Mouse (Mus musculus) embryonic facial prominence, embryonic 13.5 days (tissue): ENCODE measurements at regions not wholly inside any gene's neighbourhood (a gene's known extent, or its start where the extent isn't known, plus 50 kb on each side); places are given as distances from the start of the nearest gene placed in this dataset.

Experiments
- ATAC-seq: fragments of 200-750 bp; cut with Nextera tagmentation; 2 replicates; pipeline ENCODE4 v1.8.0; 2017; ENCODE audit warnings: low read depth; ENCODE audit not compliant: insufficient number of reproducible peaks, insufficient read depth, low FRiP score, low TSS enrichment
- H3K27ac ChIP-seq: fragments of 300-500 bp; sonication (generic); 2 replicates; pipeline ENCODE4 v1.5.1; 2015; ENCODE audit warnings: moderate library complexity, mild to moderate bottlenecking, inconsistent platforms
- H3K27me3 ChIP-seq: fragments of 300-500 bp; sonication (generic); 2 replicates; pipeline ENCODE4 v1.6.1; 2015; ENCODE audit warnings: mild to moderate bottlenecking, inconsistent platforms
- H3K36me3 ChIP-seq: fragments of 300-500 bp; sonication (generic); 2 replicates; pipeline ENCODE4 v1.6.1; 2015; ENCODE audit warnings: mild to moderate bottlenecking, inconsistent platforms
- H3K4me1 ChIP-seq: fragments of 300-500 bp; sonication (generic); 2 replicates; pipeline ENCODE4 v1.6.1; 2015; ENCODE audit warnings: inconsistent platforms
- H3K4me2 ChIP-seq: fragments of 300-500 bp; sonication (generic); 2 replicates; pipeline ENCODE4 v1.6.1; 2015; ENCODE audit warnings: moderate library complexity, mild to moderate bottlenecking, inconsistent platforms
- H3K4me3 ChIP-seq: fragments of 300-500 bp; sonication (generic); 2 replicates; pipeline ENCODE4 v1.5.1; 2015; ENCODE audit warnings: mild to moderate bottlenecking, inconsistent platforms
- H3K9ac ChIP-seq: fragments of 300-500 bp; sonication (generic); 2 replicates; pipeline ENCODE4 v1.6.1; 2015; ENCODE audit warnings: mild to moderate bottlenecking, inconsistent platforms
- H3K9me3 ChIP-seq: fragments of 300-500 bp; sonication (generic); 2 replicates; pipeline ENCODE4 v1.6.1; 2016; ENCODE audit warnings: inconsistent platforms
- WGBS: fragments of 180-500 bp; shearing (Covaris S2); methylation state at CpG from one replicate; pipeline ENCODE4 v1.1.7; 2015; ENCODE audit warnings: mixed read lengths; 5-methylcytosine and 5-hydroxymethylcytosine counted together

DNA sequence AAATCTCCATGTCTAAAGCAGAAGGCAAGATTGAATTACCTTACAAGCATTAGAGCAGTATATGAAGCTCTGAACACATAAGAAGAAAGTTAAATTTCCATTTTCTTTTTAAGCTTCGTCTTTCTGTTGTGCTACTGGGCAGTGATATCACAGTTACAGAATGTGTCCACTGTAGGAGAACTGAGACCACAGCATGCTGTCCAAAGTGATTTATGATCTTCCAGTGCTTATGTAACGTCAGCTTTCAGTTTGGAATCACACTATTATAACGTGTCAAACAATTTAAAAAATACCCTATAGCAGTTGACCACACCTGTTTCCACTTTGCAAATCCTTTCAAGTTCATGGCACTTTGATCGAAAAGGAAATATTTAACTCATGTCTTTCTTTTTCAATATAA lies 221.7 kb downstream of the Pros1 start:
- Histone ChIP-seq H3K9me3 (no peaks in the 10 kb centered on the region), H3K9ac (no peak overlapping the region), H3K36me3 (no peaks in the 10 kb centered on the region), H3K4me3 (no peak overlapping the region), H3K4me1 (no peaks in the 10 kb centered on the region), H3K27ac (no peak overlapping the region), H3K4me2 (no peak overlapping the region), H3K27me3 (no peaks in the 10 kb centered on the region)
- no peak for ATAC-seq
- WGBS = 31% methylated on average over 4 of the region's 4 CpGs

DNA sequence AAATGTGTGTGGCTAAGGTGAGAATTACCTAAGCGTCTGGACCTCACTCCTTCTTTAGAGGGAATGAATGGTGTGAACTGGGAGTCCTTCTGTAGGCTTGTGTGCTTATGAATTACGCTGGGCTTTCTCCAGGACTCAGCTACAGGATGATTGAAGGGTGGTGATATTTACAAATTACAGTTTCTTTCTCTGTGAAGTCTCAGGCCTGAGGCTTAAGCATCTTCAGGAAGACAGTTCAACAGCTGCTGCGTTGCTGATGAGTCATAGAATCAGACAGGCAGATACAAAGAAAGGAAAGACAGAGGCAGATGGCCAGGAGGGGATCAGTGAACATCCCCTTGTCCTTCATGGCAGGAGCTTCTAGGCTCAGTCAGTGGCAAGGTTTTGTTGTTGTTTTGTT lies 227.3 kb downstream of the Pros1 start:
- no peaks in the 10 kb centered on the region for H3K9me3 ChIP-seq
- H3K27me3 ChIP-seq = no peaks in the 10 kb centered on the region
- WGBS = 50% methylated on average over 3 of the region's 3 CpGs
- ATAC-seq = no peak
- no peaks in the 10 kb centered on the region for H3K36me3 ChIP-seq
- no peak overlapping the region for H3K4me2 ChIP-seq
- H3K27ac ChIP-seq = no peak overlapping the region
- no peak overlapping the region for H3K9ac ChIP-seq
- no peak overlapping the region for H3K4me3 ChIP-seq
- no peaks in the 10 kb centered on the region for H3K4me1 ChIP-seq

DNA sequence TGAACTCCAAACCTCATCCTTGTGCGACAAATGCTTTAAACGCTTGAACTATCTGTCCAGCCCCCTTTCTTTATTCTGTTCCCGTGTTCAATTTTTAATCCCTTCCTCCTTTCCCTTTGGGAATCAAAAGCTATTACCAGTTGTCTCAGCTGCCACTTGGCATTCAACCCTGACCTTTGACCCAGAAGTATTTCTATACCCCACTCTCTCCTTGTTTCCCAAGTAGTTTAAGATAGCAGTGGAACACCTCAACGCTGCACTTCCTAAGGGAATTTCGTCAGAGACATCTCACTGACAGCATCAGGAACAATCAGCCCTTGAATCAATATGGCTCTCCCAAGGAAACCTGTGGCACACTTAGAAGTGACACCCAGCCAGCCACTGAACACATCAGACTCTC lies 229.1 kb downstream of the Pros1 start:
- Histone ChIP-seq H3K4me1 (no peaks in the 10 kb centered on the region), H3K27ac (no peak overlapping the region), H3K9ac (no peak overlapping the region), H3K4me3 (no peak overlapping the region), H3K4me2 (no peak overlapping the region), H3K9me3 (no peaks in the 10 kb centered on the region), H3K36me3 (no peaks in the 10 kb centered on the region), H3K27me3 (no peaks in the 10 kb centered on the region)
- ATAC-seq = no peak
- 59% methylated on average over 5 of the region's 5 CpGs for WGBS

DNA sequence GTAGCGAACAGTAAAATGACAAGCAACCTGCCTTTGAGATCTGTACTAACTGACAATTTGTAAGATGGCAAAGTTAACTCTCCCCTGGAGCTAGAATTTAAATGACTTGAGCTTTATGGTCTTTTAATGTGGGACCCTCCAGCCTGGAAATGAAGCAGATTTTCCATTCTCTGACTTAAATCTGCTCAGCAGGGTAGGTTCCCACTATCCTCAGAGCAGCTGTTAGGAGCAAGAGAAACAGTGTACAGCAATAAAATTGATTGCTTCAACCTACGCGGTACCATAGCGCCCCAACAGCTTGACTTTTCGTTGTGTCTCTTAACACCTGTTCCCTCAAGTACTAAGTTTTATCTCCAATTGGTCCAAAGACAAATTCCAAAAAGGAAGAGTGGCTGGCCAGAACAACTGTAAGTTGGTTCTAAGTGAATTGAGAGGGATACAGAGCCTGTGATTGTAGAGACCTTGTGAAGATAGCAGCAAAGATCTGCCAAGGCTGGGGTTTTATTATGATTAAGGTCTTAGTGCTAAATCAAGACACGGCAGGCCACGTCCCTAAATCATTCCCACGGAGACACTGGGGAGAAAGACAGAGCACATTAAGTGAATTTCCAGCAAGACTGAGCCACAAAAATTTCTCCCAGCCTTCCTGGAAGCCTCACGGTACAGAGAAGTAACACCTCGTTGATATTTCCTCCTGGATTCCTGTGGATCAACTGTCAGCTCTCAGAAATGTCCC lies 230.1 kb downstream of the Pros1 start:
- ATAC-seq = no peak
- WGBS = 78% methylated on average over 10 of the region's 10 CpGs
- Histone ChIP-seq H3K27ac (no peak overlapping the region), H3K36me3 (no peaks in the 10 kb centered on the region), H3K4me2 (no peak overlapping the region), H3K9ac (no peak overlapping the region), H3K4me3 (no peak overlapping the region), H3K27me3 (no peaks in the 10 kb centered on the region), H3K9me3 (no peaks in the 10 kb centered on the region), H3K4me1 (no peaks in the 10 kb centered on the region)

DNA sequence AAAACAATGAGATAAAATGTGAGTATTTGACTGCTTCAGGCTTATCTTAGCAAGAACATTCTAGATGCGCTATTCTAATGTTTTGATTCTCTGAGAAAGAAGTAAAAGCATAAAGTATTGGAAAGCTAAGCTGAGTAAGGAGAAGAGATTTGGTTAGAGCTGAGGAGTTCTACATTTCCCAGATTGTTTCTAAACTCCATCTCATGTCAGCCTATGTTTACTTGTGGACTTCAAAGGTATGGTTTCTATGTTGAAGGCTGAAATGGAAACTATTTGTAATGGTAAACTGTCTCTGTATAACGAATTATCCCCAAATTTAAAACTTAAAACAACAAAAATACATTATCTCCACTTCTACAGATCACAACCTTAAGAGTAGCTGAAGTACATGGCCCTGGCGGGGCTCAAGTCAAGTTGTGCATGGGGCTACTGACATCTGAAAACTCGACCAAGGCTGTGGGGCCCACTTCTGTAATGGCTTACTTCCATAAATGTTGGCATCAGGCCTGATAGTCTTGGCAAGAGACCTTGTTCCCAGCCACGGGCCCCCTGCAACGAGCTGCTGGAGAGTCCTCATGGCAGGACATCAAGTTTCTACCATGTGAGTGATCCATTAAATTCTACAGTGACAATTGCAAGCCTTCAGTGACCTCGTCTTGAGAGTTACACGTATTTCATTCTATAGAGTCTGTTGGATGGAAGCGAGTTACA lies 232.1 kb downstream of the Pros1 start:
- H3K4me1 ChIP-seq = no peaks in the 10 kb centered on the region
- no peaks in the 10 kb centered on the region for H3K9me3 ChIP-seq
- H3K4me3 ChIP-seq = no peak overlapping the region
- H3K9ac ChIP-seq = no peak overlapping the region
- H3K36me3 ChIP-seq = no peaks in the 10 kb centered on the region
- no peak overlapping the region for H3K27ac ChIP-seq
- H3K4me2 ChIP-seq = no peak overlapping the region
- ATAC-seq = no peak
- 80% methylated on average over 9 of the region's 9 CpGs for WGBS
- H3K27me3 ChIP-seq = no peaks in the 10 kb centered on the region

DNA sequence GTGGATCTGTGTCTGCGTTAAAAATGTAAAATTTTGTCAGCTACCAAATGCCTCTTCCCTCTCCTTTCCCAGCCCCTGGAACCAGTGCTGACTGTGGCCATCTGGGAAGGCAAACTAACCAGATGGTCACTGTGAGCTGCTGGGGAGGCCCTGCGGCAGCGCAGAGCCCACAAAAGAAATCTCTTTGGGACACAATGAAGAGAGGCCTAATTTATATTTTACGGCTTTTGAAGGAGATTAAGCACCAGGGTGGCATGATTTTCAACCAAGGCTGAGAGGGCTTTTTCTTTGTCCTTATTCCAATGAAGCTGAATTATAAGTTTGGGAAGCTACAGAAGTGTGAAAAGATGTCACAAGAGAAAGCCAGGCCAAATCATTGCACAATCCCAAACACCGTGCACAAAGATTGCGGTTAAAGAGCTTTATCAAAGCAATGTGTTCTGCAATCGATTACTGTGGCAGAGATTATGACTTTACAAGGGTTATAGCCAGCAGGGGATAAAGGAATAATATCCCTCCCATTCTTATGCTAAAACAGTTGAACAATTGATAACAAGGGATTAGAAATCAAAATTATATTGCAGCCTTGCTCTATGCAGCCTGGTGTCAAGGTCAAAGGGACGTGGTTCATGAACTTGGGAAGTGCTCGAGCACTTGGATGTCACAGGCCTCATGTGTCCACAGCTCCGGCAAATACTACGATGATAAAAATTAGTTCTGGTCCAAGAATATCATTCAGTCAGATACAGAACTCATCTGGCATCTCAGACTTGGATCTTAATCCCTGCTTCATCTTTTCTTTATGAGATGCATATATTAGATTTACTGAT lies 237.6 kb downstream of the Pros1 start:
- Histone ChIP-seq H3K27ac (no peak overlapping the region), H3K9ac (no peak overlapping the region), H3K4me1 (0 out of 2 replicates have a peak, but pooled peaks cover 4% of the 10 kb centered on the region), H3K4me2 (no peak overlapping the region), H3K27me3 (no peaks in the 10 kb centered on the region), H3K4me3 (no peak overlapping the region), H3K9me3 (no peaks in the 10 kb centered on the region), H3K36me3 (no peaks in the 10 kb centered on the region)
- 54% methylated on average over 11 of the region's 11 CpGs for WGBS
- ATAC-seq = no peak

DNA sequence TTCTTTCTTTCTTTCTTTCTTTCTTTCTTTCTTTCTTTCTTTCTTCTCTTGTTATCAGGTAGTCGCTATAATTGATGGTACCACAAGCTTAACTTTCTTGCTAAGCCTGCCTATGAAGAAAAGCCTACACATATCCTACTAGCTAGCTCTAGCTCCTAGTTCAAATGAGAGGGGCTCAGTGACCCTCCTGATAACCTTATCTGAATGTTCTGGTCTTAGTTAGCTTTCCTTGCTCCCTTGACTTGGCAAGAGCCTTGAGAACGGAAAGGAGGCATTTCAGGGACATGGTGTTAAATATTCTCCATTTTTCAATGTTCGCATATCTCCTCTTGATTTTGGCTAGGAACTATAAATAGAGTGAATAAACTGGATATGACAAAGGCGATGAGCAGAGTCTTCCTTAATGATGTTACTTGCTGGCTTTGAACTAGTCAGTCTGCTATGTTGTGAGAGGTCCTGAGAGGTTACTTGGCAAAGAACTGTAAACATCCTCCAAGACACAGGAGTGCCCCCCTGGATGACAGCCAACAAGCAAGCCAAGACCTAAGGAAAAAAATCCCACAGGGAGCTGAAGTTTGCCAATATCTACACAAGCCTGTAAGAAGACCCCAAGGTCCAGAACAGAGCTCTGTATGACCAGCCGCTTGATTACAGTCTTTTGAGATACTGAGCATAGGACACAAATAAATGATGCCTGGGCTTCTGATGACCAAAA lies 240.2 kb downstream of the Pros1 start:
- no peak for ATAC-seq
- WGBS = 83% methylated on average over 5 of the region's 5 CpGs

DNA sequence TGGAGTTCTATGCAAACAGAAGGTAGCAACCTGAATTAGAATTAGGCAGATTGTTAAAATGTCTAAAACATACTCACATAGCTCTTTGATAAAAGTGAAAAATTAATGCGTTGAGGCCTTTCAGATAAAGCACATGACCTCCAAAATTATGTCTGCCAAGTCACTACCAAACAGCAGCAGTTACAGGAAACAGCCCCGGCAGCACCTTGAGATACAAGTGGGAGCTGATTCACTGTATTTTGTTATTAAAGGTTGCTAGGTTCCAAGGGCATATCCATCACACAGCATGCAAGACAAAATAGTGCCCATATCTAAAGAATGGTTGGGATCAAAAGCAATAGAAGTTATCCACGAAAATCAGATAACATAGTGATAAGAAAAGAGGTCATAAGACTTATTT lies 248.3 kb downstream of the Pros1 start:
- WGBS = 78% methylated on average over 3 of the region's 3 CpGs
- H3K4me3 ChIP-seq = no peak overlapping the region
- no peak for ATAC-seq
- H3K27me3 ChIP-seq = no peaks in the 10 kb centered on the region
- peaks cover 12% of the 10 kb centered on the region for H3K4me1 ChIP-seq
- no peak overlapping the region for H3K4me2 ChIP-seq
- no peaks in the 10 kb centered on the region for H3K36me3 ChIP-seq
- H3K27ac ChIP-seq = no peak overlapping the region
- no peaks in the 10 kb centered on the region for H3K9me3 ChIP-seq
- no peak overlapping the region for H3K9ac ChIP-seq

More for the DNA sequence above, 240.2 kb downstream of the Pros1 start:
- Histone ChIP-seq H3K27me3 (no peaks in the 10 kb centered on the region), H3K4me1 (0 out of 2 replicates have a peak, but pooled peaks cover 4% of the 10 kb centered on the region), H3K36me3 (no peaks in the 10 kb centered on the region), H3K27ac (no peak overlapping the region), H3K4me3 (no peak overlapping the region), H3K4me2 (no peak overlapping the region), H3K9ac (no peak overlapping the region), H3K9me3 (no peaks in the 10 kb centered on the region)

DNA sequence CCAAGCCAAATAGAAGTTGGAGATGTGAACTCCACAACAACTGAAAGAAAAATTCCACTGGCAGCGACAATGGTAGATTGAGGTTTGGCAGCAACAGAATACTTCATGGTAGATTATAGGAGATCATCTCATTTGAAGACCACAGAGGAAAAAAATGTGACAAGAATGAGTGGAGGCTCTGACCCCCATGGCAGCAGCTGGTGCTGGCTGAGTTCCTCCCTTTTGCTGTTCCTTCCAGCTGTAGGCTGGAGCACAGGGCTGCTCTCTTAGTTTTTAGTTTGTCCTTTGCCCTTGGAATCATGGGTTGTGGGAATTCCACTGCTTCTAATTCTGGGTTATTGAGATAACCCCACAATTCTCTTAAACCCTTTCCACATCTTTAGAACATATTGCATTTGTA lies 248.8 kb downstream of the Pros1 start:
- ATAC-seq = no peak
- 57% methylated on average over 1 of the region's 1 CpGs for WGBS
- no peaks in the 10 kb centered on the region for H3K9me3 ChIP-seq

DNA sequence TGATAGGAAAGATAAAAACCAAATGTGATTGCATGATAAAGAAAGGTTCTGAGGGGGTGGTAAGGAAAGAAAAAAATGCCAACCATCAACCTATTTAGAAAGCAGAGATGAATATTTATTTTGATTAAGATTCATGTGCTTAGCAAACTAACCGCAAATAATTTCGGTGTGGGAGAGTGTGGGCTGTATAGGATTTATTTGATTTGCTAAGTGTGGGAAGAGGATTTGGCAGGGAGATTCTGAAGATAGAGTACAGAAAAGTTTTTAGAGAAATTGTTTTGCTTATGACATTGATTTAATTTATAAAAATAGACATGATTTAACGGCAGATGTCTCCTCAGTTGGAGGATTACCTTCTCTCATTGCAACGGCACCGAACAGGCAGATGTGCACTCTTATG lies 250.3 kb downstream of the Pros1 start:
- Histone ChIP-seq H3K4me3 (no peak overlapping the region), H3K9ac (no peak overlapping the region), H3K36me3 (no peaks in the 10 kb centered on the region), H3K4me1 (peaks cover 12% of the 10 kb centered on the region), H3K27ac (no peak overlapping the region), H3K9me3 (no peaks in the 10 kb centered on the region), H3K4me2 (no peak overlapping the region), H3K27me3 (no peaks in the 10 kb centered on the region)
- WGBS = 76% methylated on average over 5 of the region's 5 CpGs
- ATAC-seq = no peak

More for the DNA sequence above, 248.8 kb downstream of the Pros1 start:
- H3K27ac ChIP-seq = no peak overlapping the region
- H3K4me1 ChIP-seq = peaks cover 12% of the 10 kb centered on the region
- no peak overlapping the region for H3K4me3 ChIP-seq
- no peaks in the 10 kb centered on the region for H3K36me3 ChIP-seq
- H3K4me2 ChIP-seq = no peak overlapping the region
- H3K27me3 ChIP-seq = no peaks in the 10 kb centered on the region
- H3K9ac ChIP-seq = no peak overlapping the region

DNA sequence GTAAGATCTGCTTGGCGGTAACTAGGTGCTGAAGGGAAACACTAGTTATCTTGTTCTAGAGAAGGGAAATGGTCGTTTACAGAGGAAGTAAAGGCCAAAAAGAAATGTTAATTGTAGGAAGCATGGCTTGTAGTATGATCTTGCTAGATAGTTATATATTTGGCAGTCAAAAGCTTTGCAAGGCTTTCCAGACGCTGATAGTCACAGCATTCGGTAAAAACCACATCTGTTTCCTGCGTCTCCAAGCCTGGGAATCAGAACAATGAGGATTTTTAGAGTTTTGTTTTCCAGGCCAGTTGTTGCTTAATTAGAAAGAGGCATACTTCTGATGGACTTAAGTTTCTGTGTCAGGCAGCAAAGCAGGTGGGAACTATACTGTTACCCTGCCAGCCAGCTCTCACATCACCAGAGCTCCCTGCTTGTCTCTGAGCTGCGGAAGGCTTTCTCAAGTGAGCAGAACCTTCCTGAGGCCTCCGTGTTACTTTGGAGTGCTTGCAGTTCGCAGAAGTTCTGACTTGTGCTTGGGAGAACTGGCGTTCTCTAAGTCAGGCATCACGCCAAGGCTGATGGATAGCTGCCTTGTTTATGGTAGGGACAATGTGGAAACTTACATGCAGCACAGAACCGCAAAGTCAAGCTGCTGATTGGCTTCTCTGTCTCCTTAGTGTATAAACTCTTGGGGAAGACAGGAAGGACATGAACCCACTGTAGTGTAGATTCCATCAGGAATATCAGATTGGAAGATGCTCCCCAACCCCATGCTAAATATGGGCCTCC lies 251.0 kb downstream of the Pros1 start:
- ATAC-seq = no peak
- peak overlapping the region; percentile 52 for H3K27ac ChIP-seq
- H3K4me2 ChIP-seq = no peak overlapping the region
- peaks cover 12% of the 10 kb centered on the region for H3K4me1 ChIP-seq
- H3K9ac ChIP-seq = no peak overlapping the region
- no peaks in the 10 kb centered on the region for H3K9me3 ChIP-seq
- no peak overlapping the region for H3K4me3 ChIP-seq
- WGBS = 51% methylated on average over 11 of the region's 11 CpGs
- H3K36me3 ChIP-seq = no peaks in the 10 kb centered on the region
- H3K27me3 ChIP-seq = no peaks in the 10 kb centered on the region
